Mouse (Mus musculus): ENCODE data around the gene Hmga1. TPM values are rescaled to one million over a fixed set of nuclear protein-coding genes. Genes with fewer than 3 reads are reported as not detected.

Hmga1 gene
- polyA plus RNA-seq, 1 experiment from 2014 or later: 113 TPM

DNA sequence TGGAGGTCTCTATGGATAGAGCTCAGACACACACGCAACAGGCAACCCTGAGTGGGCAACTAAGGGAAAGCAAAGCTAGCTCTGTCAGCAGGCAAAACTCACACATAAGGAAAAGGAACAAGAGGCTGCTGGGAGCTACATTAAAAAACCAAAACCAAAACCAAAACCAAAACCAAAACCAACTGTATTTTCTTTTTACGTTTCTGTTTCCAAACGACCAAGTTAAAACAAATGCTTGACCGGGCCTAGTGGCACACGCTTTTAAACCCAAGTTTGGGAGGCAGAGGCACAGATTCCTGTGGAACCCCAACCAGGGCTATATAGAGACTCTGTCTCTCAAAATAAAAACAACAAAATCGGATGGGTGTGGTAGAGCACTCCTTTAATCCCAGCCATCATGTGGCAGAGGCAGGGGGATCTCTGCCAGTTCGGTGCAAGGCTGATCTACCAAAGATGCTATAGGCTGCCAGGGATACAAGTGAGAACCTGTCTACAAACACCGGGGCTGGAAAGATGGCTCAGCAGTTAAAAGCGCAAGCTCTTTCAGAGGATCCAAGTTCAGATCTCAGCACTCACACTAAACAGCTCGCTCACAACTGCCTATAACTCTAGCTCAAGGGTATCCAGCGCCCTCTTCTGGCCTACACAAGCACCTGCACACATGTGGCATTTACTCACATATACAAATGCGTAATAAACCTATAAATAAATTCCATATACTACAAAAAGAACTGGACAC is 35.7 kb downstream of the Hmga1 start:
- Histone ChIP-seq H3K4me3 (replicated peaks; ENCODE audit: low read length) (no peak overlapping the region), H3K9ac (replicated peaks; ENCODE audit: low read depth, low read length) (no peak overlapping the region), H3K4me2 (ENCODE audit: low read length) (no peak overlapping the region), H3K4me1 (replicated peaks; ENCODE audit: control insufficient read depth, insufficient read depth, low read length) (peaks cover 6% of the 10 kb centered on the region), H3K36me3 (ENCODE audit: control insufficient read depth, insufficient read depth) (peaks cover 28% of the 10 kb centered on the region), H3K27ac (ENCODE audit: low read length) (no peak overlapping the region), H3K9me3 (ENCODE audit: control insufficient read depth, low read length) (no peaks in the 10 kb centered on the region), H3K27me3 (replicated peaks; ENCODE audit: control insufficient read depth, insufficient read depth, low read length) (no peaks in the 10 kb centered on the region)
- no peak for ATAC-seq
- 89% methylated on average over 12 of the region's 12 CpGs for WGBS

DNA sequence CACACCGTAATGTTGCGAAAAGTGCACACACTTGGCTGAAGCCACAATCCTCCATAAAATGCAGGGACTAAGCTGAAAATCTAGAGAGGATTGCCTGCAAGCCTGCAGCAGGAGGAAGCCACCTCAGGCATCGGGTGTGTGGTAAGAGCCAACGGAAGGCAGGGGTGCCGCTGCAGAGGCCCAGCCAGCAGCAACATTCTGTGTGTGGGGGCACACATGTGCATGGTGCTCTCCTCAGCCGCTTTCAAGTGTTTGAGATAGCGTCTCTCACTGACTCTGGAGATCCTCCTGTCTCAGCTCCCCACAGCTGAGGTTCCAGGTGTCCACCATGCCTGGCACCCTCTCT is 36.2 kb downstream of the Hmga1 start:
- H3K4me2 ChIP-seq (ENCODE audit: low read length): no peak overlapping the region
- peaks cover 26% of the 10 kb centered on the region for H3K36me3 ChIP-seq (ENCODE audit: control insufficient read depth, insufficient read depth)
- no peaks in the 10 kb centered on the region for H3K9me3 ChIP-seq (ENCODE audit: control insufficient read depth, low read length)
- no peak overlapping the region for H3K9ac ChIP-seq (replicated peaks; ENCODE audit: low read depth, low read length)
- H3K4me3 ChIP-seq (replicated peaks; ENCODE audit: low read length): no peak overlapping the region
- peaks cover 4% of the 10 kb centered on the region for H3K4me1 ChIP-seq (replicated peaks; ENCODE audit: control insufficient read depth, insufficient read depth, low read length)
- no peak for ATAC-seq
- H3K27ac ChIP-seq (ENCODE audit: low read length): no peak overlapping the region
- WGBS: 98% methylated on average over 7 of the region's 7 CpGs
- H3K27me3 ChIP-seq (replicated peaks; ENCODE audit: control insufficient read depth, insufficient read depth, low read length): no peaks in the 10 kb centered on the region

DNA sequence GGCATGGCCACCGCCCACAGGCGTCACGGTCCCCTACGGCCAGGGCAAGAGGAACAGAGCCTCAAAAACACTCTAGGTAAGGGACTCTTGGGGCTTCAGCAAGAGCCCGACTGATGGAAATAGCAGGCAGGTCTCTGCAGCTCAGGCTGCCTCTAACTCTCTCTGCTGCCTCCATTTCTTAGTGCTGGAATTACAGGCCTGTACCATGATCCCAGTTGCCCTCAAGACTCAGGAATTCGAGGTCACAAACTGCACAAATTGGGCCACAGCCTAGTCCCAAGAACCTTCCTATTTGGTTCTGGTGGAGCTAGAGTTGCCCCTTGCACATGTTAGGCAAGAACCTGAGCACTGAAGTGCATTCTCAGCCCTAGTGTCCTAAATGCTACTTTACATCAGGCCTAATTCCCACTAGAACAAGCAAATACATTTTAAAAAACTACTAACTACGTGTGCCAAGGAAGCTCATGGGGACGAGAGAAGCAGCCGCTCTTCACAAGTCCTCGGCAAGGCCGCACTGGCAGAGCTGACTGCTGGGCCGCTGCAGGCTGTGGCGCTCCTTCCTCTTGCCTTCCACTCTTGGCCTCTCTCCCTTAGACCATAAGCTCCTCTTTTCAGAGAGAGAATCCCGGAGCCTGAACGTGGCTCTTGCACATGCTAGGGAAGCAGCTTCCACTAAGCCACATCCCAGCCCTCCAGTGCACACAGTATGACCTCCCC is 39.5 kb downstream of the Hmga1 start:
- Histone ChIP-seq H3K4me3 (replicated peaks; ENCODE audit: low read length) (no peak overlapping the region), H3K9me3 (ENCODE audit: control insufficient read depth, low read length) (no peaks in the 10 kb centered on the region), H3K9ac (replicated peaks; ENCODE audit: low read depth, low read length) (no peak overlapping the region), H3K4me1 (replicated peaks; ENCODE audit: control insufficient read depth, insufficient read depth, low read length) (peaks cover 7% of the 10 kb centered on the region), H3K27me3 (replicated peaks; ENCODE audit: control insufficient read depth, insufficient read depth, low read length) (no peaks in the 10 kb centered on the region), H3K27ac (ENCODE audit: low read length) (no peak overlapping the region), H3K36me3 (ENCODE audit: control insufficient read depth, insufficient read depth) (peaks cover 26% of the 10 kb centered on the region), H3K4me2 (ENCODE audit: low read length) (no peak overlapping the region)
- no peak for ATAC-seq
- 88% methylated on average over 15 of the region's 15 CpGs for WGBS

DNA sequence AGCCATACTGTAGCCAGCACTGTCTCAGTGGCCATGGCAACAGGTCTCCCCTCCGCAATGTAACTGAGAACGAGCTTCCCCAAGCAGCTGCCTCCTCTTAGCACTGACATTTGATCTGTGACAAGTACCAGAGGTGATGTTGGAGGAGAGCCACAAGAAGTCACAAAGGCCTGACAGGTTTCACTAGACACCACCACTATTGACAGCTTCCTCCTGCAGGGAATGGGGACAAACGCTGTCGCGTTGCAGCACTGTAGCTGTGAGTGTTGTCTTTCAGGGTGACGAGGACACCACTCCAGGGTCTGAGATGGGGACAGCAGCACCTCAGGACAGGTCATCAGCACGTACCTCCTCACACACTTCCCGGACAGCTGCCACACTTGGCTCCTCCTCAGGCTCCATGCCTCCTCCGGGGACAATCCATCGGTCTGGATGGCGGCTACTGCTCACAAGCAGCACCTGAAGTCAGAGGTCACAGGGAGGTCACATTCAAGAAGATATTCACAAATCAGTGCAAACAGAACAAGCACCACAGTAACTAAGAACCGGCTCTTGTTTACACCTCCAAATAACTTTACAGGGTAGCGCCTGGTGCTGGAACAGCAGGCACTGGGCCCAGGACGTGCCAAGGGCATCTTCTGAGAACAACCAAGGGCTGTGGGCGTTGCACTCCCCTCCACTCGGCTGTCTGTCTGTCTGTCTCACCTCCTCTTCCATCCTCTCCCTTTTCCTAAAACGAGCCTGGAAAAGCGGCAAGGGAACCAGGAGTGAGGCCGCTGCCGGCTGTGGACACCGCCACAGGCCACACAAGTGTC is 40.3 kb downstream of the Hmga1 start:
- no peak overlapping the region for H3K27ac ChIP-seq (ENCODE audit: low read length)
- H3K4me2 ChIP-seq (ENCODE audit: low read length): no peak overlapping the region
- no peaks in the 10 kb centered on the region for H3K9me3 ChIP-seq (ENCODE audit: control insufficient read depth, low read length)
- H3K36me3 ChIP-seq (ENCODE audit: control insufficient read depth, insufficient read depth): peaks cover 23% of the 10 kb centered on the region
- H3K27me3 ChIP-seq (replicated peaks; ENCODE audit: control insufficient read depth, insufficient read depth, low read length): no peaks in the 10 kb centered on the region
- H3K9ac ChIP-seq (replicated peaks; ENCODE audit: low read depth, low read length): no peak overlapping the region
- no peak for ATAC-seq
- H3K4me1 ChIP-seq (replicated peaks; ENCODE audit: control insufficient read depth, insufficient read depth, low read length): peaks cover 14% of the 10 kb centered on the region
- WGBS: 83% methylated on average over 21 of the region's 21 CpGs
- H3K4me3 ChIP-seq (replicated peaks; ENCODE audit: low read length): no peak overlapping the region

DNA sequence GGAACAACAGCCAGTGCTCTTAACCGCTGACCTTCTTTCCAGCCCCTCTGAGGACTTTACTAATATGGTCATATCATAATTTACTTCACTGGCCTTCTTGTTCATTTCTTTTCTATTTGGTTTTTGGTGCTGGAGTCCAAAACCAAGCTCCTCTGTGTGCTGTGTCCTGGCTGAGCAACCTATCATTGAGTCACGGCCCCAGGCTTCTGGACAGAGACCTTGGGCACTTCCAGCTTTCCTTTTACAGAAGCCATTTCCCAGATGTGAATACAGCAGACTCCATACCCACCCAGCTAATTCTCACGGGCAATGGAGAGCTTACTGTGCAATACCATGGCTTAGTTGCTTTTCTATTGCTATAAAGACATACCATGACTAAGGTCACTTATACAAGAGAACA is 44.0 kb downstream of the Hmga1 start:
- peaks cover 36% of the 10 kb centered on the region for H3K4me1 ChIP-seq (replicated peaks; ENCODE audit: control insufficient read depth, insufficient read depth, low read length)
- no peaks in the 10 kb centered on the region for H3K27me3 ChIP-seq (replicated peaks; ENCODE audit: control insufficient read depth, insufficient read depth, low read length)
- H3K4me3 ChIP-seq (replicated peaks; ENCODE audit: low read length): no peak overlapping the region
- no peak overlapping the region for H3K4me2 ChIP-seq (ENCODE audit: low read length)
- no peak for ATAC-seq
- no peak overlapping the region for H3K27ac ChIP-seq (ENCODE audit: low read length)
- H3K9ac ChIP-seq (replicated peaks; ENCODE audit: low read depth, low read length): no peak overlapping the region
- H3K36me3 ChIP-seq (ENCODE audit: control insufficient read depth, insufficient read depth): peaks cover 7% of the 10 kb centered on the region
- H3K9me3 ChIP-seq (ENCODE audit: control insufficient read depth, low read length): no peaks in the 10 kb centered on the region
- WGBS: 87% methylated on average over 3 of the region's 3 CpGs

DNA sequence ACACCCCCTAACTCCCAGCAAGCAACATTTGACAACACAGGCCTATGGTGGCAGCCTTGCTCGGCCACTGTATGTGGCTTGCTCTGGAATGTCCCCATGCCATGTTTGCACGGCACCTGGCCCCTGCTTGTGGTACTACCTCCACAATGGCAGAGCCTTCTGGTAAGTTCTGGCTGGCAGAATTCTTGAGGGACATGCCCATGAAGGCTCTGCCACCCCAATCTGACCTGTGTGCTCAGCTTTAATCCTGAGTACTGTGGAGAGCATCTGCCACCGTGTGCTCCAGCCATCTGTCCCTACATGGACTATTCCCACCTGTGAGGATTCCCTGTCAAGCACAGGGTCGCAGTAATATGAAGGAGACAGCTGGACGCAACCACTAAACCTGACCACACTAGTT is 44.6 kb downstream of the Hmga1 start:
- 68% methylated on average over 5 of the region's 5 CpGs for WGBS
- no peak overlapping the region for H3K9ac ChIP-seq (replicated peaks; ENCODE audit: low read depth, low read length)
- H3K4me2 ChIP-seq (ENCODE audit: low read length): no peak overlapping the region
- no peaks in the 10 kb centered on the region for H3K27me3 ChIP-seq (replicated peaks; ENCODE audit: control insufficient read depth, insufficient read depth, low read length)
- H3K27ac ChIP-seq (ENCODE audit: low read length): no peak overlapping the region
- H3K36me3 ChIP-seq (ENCODE audit: control insufficient read depth, insufficient read depth): peaks cover 7% of the 10 kb centered on the region
- H3K4me3 ChIP-seq (replicated peaks; ENCODE audit: low read length): no peak overlapping the region
- no peak for ATAC-seq
- no peaks in the 10 kb centered on the region for H3K9me3 ChIP-seq (ENCODE audit: control insufficient read depth, low read length)
- H3K4me1 ChIP-seq (replicated peaks; ENCODE audit: control insufficient read depth, insufficient read depth, low read length): peaks cover 36% of the 10 kb centered on the region

DNA sequence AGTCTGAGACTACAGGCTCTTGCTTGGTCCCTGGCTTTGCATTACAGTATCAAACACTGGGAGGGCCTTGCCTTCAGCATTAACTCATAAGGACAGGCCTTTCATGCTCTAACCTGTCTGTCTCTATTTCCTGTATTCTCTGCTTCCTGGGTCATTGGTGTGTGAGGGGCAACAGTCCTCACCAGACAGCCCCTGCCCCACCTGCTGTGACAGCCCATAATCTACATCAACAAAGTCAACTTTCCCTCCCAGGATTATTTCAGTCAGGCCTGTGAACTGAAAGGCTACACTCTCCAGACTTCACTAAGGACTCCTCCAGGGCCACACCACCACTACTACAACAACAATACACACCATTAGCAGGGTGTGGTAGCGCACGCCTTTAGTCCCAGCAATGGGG is 46.7 kb downstream of the Hmga1 start:
- no peak overlapping the region for H3K4me3 ChIP-seq (replicated peaks; ENCODE audit: low read length)
- no peak for ATAC-seq
- no peaks in the 10 kb centered on the region for H3K36me3 ChIP-seq (ENCODE audit: control insufficient read depth, insufficient read depth)
- H3K9ac ChIP-seq (replicated peaks; ENCODE audit: low read depth, low read length): no peak overlapping the region
- no peak overlapping the region for H3K4me2 ChIP-seq (ENCODE audit: low read length)
- peaks cover 31% of the 10 kb centered on the region for H3K4me1 ChIP-seq (replicated peaks; ENCODE audit: control insufficient read depth, insufficient read depth, low read length)
- no peaks in the 10 kb centered on the region for H3K27me3 ChIP-seq (replicated peaks; ENCODE audit: control insufficient read depth, insufficient read depth, low read length)
- 86% methylated on average over 2 of the region's 2 CpGs for WGBS
- no peaks in the 10 kb centered on the region for H3K9me3 ChIP-seq (ENCODE audit: control insufficient read depth, low read length)
- H3K27ac ChIP-seq (ENCODE audit: low read length): no peak overlapping the region

DNA sequence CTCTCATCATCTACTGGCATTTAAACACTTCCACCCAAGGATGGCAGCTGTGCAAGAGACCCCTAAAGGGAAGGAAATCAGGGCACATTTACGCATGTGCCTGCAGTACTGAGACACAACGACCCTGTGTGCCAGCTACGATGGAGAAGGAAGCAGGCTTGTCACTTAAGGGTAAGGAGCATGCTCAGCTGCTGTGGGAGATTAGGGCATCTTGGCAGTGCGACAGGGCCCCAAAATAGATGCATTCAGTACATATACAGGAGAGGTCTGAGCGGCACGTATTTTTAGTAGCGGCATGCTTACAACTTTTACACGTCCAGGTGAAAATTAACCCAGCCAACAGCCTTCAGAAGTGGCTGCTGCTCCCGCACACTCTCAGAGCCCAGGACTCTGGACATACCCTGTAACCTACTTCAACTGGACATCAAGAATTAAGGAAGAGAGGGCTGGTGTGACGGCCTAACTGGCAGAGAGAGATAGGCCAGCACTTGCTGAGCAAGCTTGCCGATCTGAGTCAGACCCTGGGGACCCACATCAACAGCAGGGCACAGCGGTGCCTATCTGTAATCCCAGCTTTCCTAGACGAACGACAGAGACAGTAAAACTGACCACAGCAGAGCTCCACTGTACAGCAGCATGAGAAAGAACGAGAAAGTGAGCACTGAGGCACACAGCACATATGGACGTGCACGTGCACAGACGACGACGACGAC is 47.4 kb downstream of the Hmga1 start:
- no peak overlapping the region for H3K4me3 ChIP-seq (replicated peaks; ENCODE audit: low read length)
- H3K27ac ChIP-seq (ENCODE audit: low read length): no peak overlapping the region
- H3K9ac ChIP-seq (replicated peaks; ENCODE audit: low read depth, low read length): no peak overlapping the region
- H3K4me2 ChIP-seq (ENCODE audit: low read length): no peak overlapping the region
- WGBS: 68% methylated on average over 21 of the region's 21 CpGs
- H3K27me3 ChIP-seq (replicated peaks; ENCODE audit: control insufficient read depth, insufficient read depth, low read length): no peaks in the 10 kb centered on the region
- no peaks in the 10 kb centered on the region for H3K9me3 ChIP-seq (ENCODE audit: control insufficient read depth, low read length)
- no peak; the same call in 1 of the 2 replicates for ATAC-seq
- H3K36me3 ChIP-seq (ENCODE audit: control insufficient read depth, insufficient read depth): no peaks in the 10 kb centered on the region
- H3K4me1 ChIP-seq (replicated peaks; ENCODE audit: control insufficient read depth, insufficient read depth, low read length): peaks cover 31% of the 10 kb centered on the region

DNA sequence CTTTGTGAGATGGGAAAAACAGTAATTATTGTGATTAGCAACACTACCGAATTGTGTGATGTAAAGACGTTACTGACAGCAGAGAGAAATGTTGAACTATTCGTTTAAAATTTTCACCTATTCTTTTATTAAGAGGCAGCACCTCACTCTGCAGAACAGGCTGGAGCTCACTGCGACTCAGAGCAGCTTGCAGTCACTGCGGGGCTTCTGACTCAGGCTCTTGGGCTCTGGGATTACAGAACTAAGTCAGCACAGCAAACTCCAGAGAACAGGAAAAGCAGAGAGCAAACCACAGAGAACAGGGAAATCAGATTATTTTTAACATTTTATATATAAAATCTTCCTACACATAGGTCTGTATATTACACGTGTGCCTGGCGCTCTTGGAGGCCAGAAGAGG is 53.3 kb downstream of the Hmga1 start:
- Histone ChIP-seq H3K27ac (ENCODE audit: low read length) (no peak overlapping the region), H3K4me2 (ENCODE audit: low read length) (no peak overlapping the region), H3K4me1 (replicated peaks; ENCODE audit: control insufficient read depth, insufficient read depth, low read length) (peaks cover 41% of the 10 kb centered on the region), H3K9ac (replicated peaks; ENCODE audit: low read depth, low read length) (no peak overlapping the region), H3K36me3 (ENCODE audit: control insufficient read depth, insufficient read depth) (no peaks in the 10 kb centered on the region), H3K27me3 (replicated peaks; ENCODE audit: control insufficient read depth, insufficient read depth, low read length) (no peaks in the 10 kb centered on the region), H3K4me3 (replicated peaks; ENCODE audit: low read length) (no peak overlapping the region), H3K9me3 (ENCODE audit: control insufficient read depth, low read length) (no peaks in the 10 kb centered on the region)
- no peak for ATAC-seq
- WGBS: 86% methylated on average over 7 of the region's 7 CpGs
